Mouse (Mus musculus) thymus, adult 2 months (tissue): ENCODE measurements at regions not wholly inside any gene's neighbourhood (a gene's known extent, or its start where the extent isn't known, plus 50 kb on each side); places are given as distances from the start of the nearest gene placed in this dataset.

Experiments used
- CTCF ChIP-seq: fragments of 200-500 bp; IDR thresholded peaks from 2 replicates; pipeline ENCODE4 v1.5.1; 2012; ENCODE audit warnings: mild to moderate bottlenecking, control low read depth, low read length, moderate library complexity, borderline replicate concordance; ENCODE audit not compliant: control insufficient read depth, poor library complexity, insufficient read depth; ENCODE audit errors: extremely low read depth
- POLR2A ChIP-seq: fragments of 200-500 bp; IDR thresholded peaks from 2 replicates; pipeline ENCODE4 v1.6.1; 2012; ENCODE audit warnings: mild to moderate bottlenecking, low read length, control low read depth, moderate library complexity; ENCODE audit not compliant: control insufficient read depth, poor library complexity, insufficient read depth; ENCODE audit errors: extremely low read depth

DNA sequence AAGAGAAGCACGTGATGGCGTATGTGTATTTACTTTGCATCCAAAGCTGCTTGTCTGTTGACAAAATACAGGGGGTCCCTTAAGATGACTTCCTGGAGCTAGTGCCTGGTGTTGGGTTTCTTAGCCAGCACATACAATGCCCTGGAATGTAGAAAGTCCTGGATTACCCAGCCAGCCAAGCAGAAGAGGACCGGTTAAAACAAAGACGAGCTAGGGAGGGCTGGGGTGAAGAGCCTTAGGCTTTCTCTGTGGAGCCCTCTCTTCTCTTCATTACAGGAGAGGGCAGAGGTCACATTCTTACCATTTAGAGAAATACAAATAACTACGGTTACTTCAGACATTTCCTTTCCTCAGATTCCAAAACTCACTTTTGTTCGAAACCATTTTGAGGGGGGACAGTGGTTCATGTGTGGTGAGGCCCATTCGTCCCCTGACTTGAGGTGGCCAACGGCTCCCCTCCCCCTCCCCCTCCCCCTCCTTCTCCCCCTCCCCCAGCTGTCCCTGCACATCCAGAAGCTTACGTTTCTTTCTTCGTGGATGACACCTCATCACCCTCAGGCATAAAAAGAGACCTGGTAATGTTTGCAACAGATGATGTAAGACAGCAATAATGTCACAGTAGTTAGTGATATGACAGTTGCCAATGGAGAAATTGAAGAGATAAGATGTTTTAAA lies 275.8 kb upstream of the Arglu1 start:
- TF ChIP-seq CTCF: no peak
- TF ChIP-seq POLR2A: no peak
